Mouse (Mus musculus): ENCODE measurements around the gene Armc7.

- TF ChIP-seq CTCF (IDR thresholded peaks at IDR 0.05; ENCODE audit: insufficient read depth, low read length) (no peak), POLR2A (IDR thresholded peaks at IDR 0.05; ENCODE audit: borderline replicate concordance, extremely low read depth, low read depth, low read length) (no peak)
Observed at GRCm38 (mm10) chr11:115516942-115517341, 41.5 kb downstream of the Armc7 start.
